Mouse (Mus musculus) testis, adult 2 months (tissue): Measurements from ENCODE around the gene Adamts7. TPM values are rescaled to one million over a fixed set of nuclear protein-coding genes. Genes with fewer than 3 reads are reported as not detected.
A peak's percentile ranks its signal among the peaks of the same experiment; 100 is the strongest.

ENCODE experiments used
- H3K27ac ChIP-seq: fragments of 200-500 bp; 2 replicates; pipeline ENCODE4 v1.5.1; 2012; ENCODE audit warnings: low read depth, low read length; ENCODE audit not compliant: control insufficient read depth, insufficient read depth
- H3K27me3 ChIP-seq: fragments of 200-500 bp; 2 replicates; pipeline ENCODE4 v1.6.1; 2012; ENCODE audit warnings: mild to moderate bottlenecking, low read length, moderate library complexity; ENCODE audit not compliant: control insufficient read depth, insufficient read depth
- H3K36me3 ChIP-seq: fragments of 200-500 bp; 2 replicates; pipeline ENCODE4 v1.6.1; 2012; ENCODE audit warnings: mild to moderate bottlenecking, low read length; ENCODE audit not compliant: control insufficient read depth, insufficient read depth
- H3K4me1 ChIP-seq: fragments of 200-500 bp; 2 replicates; pipeline ENCODE4 v1.6.1; 2012; ENCODE audit warnings: low read length; ENCODE audit not compliant: control insufficient read depth, insufficient read depth
- H3K4me3 ChIP-seq: fragments of 200-500 bp; 2 replicates; pipeline ENCODE4 v1.5.1; 2012; ENCODE audit warnings: low read depth, mild to moderate bottlenecking, low read length, moderate library complexity, mixed read lengths; ENCODE audit not compliant: control insufficient read depth
- CTCF ChIP-seq: fragments of 200-500 bp; IDR thresholded peaks from 2 replicates; pipeline ENCODE4 v1.5.1; 2012; ENCODE audit warnings: low read depth, mild to moderate bottlenecking, inconsistent platforms, low read length, moderate library complexity; ENCODE audit not compliant: control insufficient read depth, insufficient read depth, insufficient replicate concordance
- POLR2A ChIP-seq: fragments of 200-500 bp; IDR thresholded peaks from 2 replicates; pipeline ENCODE4 v1.6.1; 2012; ENCODE audit warnings: low read depth, mild to moderate bottlenecking, inconsistent platforms, low read length, moderate library complexity; ENCODE audit not compliant: control insufficient read depth
- polyA plus RNA-seq: library from polyadenylated mRNA; depleted of rRNA; stranded (reverse); fragments of >200 nt; gene quantifications from 2 replicates; pipeline ENCODE4 v1.2.3, GENCODE M21; 2012

The Adamts7 gene
- polyA plus RNA-seq, 1 experiment, result 5.3 TPM

- H3K4me1 ChIP-seq, result peaks cover 3% of the 10 kb centered on the region; the same call in 1 of the 2 replicates
- H3K4me3 ChIP-seq, result no peak overlapping the region
- no peaks in the 10 kb centered on the region for H3K27me3 ChIP-seq
- no peak for TF ChIP-seq POLR2A
- no peak for TF ChIP-seq CTCF
- no peak overlapping the region for H3K27ac ChIP-seq
- no peaks in the 10 kb centered on the region for H3K36me3 ChIP-seq
These were observed 37.6 kb downstream of the Adamts7 start for GRCm38 (mm10) chr9:90200501-90200900.

DNA sequence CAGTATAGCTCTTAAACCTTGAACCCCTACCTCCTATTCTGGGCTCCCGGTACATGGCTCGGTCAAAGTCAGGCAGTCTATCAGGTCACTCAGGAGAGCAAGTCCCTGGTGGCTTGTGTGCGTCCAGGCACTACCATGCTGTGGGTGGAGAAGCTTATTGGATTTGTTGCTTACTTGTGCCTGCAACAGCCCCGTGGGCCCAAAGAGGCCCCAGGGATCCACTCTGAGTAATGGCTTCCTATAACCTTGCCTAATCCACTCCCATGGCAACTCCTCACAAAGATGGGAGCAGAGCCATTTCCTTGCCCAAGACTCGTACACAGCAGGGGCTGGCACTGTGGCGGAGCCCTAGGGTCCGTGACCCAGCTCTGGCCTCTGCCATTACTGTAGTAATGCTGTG is 38.2 kb downstream of the Adamts7 start:
- Histone ChIP-seq H3K4me3 (no peak overlapping the region), H3K27ac (no peak overlapping the region), H3K4me1 (peaks cover 3% of the 10 kb centered on the region; the same call in 1 of the 2 replicates), H3K27me3 (no peaks in the 10 kb centered on the region), H3K36me3 (no peaks in the 10 kb centered on the region)
- TF ChIP-seq CTCF (no peak), POLR2A (no peak)

DNA sequence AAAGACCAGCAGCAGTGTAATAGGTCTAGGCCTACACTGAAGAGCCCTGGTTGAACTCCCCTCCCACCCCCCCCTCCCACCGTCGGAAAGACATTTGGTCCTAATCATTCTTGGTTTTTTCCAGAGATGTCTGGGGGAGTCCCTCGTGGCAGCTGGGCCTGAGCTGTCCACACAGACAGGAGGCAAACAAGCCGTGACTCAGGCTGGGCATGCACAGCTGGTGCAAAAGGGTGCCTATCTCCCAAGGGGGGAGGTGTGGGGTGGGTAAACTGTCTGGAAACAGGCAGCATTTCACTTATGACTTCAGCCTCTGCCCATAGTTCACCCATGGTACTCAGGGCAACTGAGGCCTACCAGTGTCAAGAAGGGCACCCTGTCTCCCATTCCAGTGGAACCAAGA is 38.7 kb downstream of the Adamts7 start:
- Histone ChIP-seq H3K4me1 (peaks cover 3% of the 10 kb centered on the region; the same call in 1 of the 2 replicates), H3K27ac (no peak overlapping the region), H3K4me3 (no peak overlapping the region), H3K27me3 (no peaks in the 10 kb centered on the region), H3K36me3 (no peaks in the 10 kb centered on the region)
- TF ChIP-seq CTCF (no peak), POLR2A (no peak)

DNA sequence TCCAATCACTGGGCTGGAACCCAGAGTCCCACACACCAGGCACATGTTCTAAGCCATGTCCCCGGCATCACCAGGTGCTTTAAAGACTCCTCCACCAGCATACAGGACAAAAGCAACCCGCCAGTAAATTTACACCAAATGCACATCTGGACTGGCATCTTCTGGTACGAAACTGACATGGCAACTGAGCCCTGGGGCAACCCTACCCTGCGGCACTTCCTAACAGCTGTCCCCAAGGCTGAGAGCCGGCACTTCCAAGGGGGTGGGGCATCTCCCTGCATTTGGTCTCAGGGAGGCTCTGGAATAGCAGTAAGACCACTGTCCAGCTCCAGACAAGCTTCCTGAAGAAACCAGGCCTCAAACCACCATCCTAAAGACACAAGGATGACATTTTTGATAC is 40.4 kb downstream of the Adamts7 start:
- no peaks in the 10 kb centered on the region for H3K27me3 ChIP-seq
- peaks cover 3% of the 10 kb centered on the region; the same call in 1 of the 2 replicates for H3K4me1 ChIP-seq
- no peak overlapping the region for H3K27ac ChIP-seq
- TF ChIP-seq POLR2A, result no peak
- no peak for TF ChIP-seq CTCF
- no peak overlapping the region for H3K4me3 ChIP-seq
- H3K36me3 ChIP-seq, result no peaks in the 10 kb centered on the region

GRCm38 (mm10) chr9:90204396-90204915 is 41.6 kb downstream of the Adamts7 start:
- Histone ChIP-seq H3K27ac (no peak overlapping the region), H3K36me3 (no peaks in the 10 kb centered on the region), H3K4me3 (no peak overlapping the region), H3K4me1 (no peaks in the 10 kb centered on the region), H3K27me3 (no peaks in the 10 kb centered on the region)
- no peak for TF ChIP-seq POLR2A
- TF ChIP-seq CTCF, result peak; percentile 18; the same call in 1 of the 2 replicates

GRCm38 (mm10) chr9:90206500-90206899 is 43.6 kb downstream of the Adamts7 start:
- Histone ChIP-seq H3K36me3 (no peaks in the 10 kb centered on the region), H3K4me1 (no peaks in the 10 kb centered on the region), H3K27me3 (no peaks in the 10 kb centered on the region), H3K27ac (no peak overlapping the region), H3K4me3 (no peak overlapping the region)
- no peak for TF ChIP-seq POLR2A
- TF ChIP-seq CTCF, result peak; percentile 56; the same call in 1 of the 2 replicates

DNA sequence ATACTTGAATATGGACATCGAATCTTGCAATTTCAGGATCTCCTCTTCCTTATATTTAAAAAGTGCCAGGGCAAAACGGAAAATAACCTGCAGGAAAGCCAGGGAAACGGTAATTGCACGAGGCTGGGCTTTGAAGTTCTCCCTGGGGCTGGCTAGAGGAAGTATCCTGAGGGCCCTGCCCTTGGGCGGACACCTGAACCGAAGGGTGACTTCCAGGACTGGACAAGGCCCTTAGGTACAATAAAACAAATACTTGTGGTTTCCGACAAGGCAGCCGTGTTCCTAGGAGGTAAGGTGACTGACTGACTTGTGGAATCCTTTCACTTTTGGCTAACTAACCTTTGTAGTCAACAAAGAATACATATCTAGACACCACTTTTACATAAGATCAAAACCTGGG is 44.9 kb downstream of the Adamts7 start:
- no peaks in the 10 kb centered on the region for H3K27me3 ChIP-seq
- H3K36me3 ChIP-seq, result no peaks in the 10 kb centered on the region
- no peak for TF ChIP-seq CTCF
- TF ChIP-seq POLR2A, result no peak
- H3K4me3 ChIP-seq, result no peak overlapping the region
- no peak overlapping the region for H3K27ac ChIP-seq
- H3K4me1 ChIP-seq, result no peaks in the 10 kb centered on the region; the same call in 1 of the 2 replicates
